Comparison of ENCODE assay signal across 7 mouse cellular contexts in genomic region chr5:135887675-135888102, GRCm38 (mm10). TPM values are rescaled to one million over a fixed set of nuclear protein-coding genes. Genes with fewer than 3 reads are reported as not detected.
A peak's percentile ranks its signal among the peaks of the same experiment; 100 is the strongest.
DNase-seq lines count a peak whose midpoint lies in the region; ATAC-seq lines count a peak whose summit lies in the region.

Hspb1 (plus strand) TSS chr5:135887919.

- H3K4me3 ChIP-seq in hindbrain, embryonic 13.5 days = peak within 1 kb of the TSS; percentile 29
- peak within 1 kb of the TSS; percentile 38 for H3K4me3 ChIP-seq in limb, embryonic 13.5 days
- H3K4me3 ChIP-seq in midbrain, embryonic 15.5 days = peak within 1 kb of the TSS; percentile 19

- 2% methylated on average over 21 of the region's 24 CpGs for WGBS in hindbrain, embryonic 13.5 days
- 2% methylated on average over 24 of the region's 24 CpGs for WGBS in limb, embryonic 13.5 days
- 3% methylated on average over 24 of the region's 24 CpGs for WGBS in midbrain, embryonic 15.5 days

- no peak for ATAC-seq in hindbrain, embryonic 13.5 days (ENCODE audit: low FRiP score)
- peak; percentile 75 for ATAC-seq in limb, embryonic 13.5 days (ENCODE audit: low FRiP score, low read depth)
- ATAC-seq in midbrain, embryonic 15.5 days (replicated peaks) = no peak

- peak within 1 kb of the TSS; percentile 1; the same call in 1 of the 2 replicates for H3K9ac ChIP-seq in hindbrain, embryonic 13.5 days
- H3K9ac ChIP-seq in limb, embryonic 13.5 days = peak within 1 kb of the TSS; percentile 53
- H3K9ac ChIP-seq in midbrain, embryonic 15.5 days = no peak within 1 kb of the TSS

- peaks cover 57% of the 10 kb centered on the region for H3K27me3 ChIP-seq in hindbrain, embryonic 13.5 days
- peaks cover 61% of the 10 kb centered on the region for H3K27me3 ChIP-seq in limb, embryonic 13.5 days
- peaks cover 31% of the 10 kb centered on the region for H3K27me3 ChIP-seq in midbrain, embryonic 15.5 days (replicated peaks)

- peaks cover 14% of the 10 kb centered on the region for H3K4me1 ChIP-seq in hindbrain, embryonic 13.5 days (replicated peaks)
- peaks cover 13% of the 10 kb centered on the region for H3K4me1 ChIP-seq in limb, embryonic 13.5 days
- peaks cover 12% of the 10 kb centered on the region for H3K4me1 ChIP-seq in midbrain, embryonic 15.5 days

- H3K27ac ChIP-seq in hindbrain, embryonic 13.5 days = no peak within 1 kb of the TSS
- H3K27ac ChIP-seq in limb, embryonic 13.5 days = peak within 1 kb of the TSS; percentile 28; the same call in 1 of the 2 replicates
- no peak within 1 kb of the TSS for H3K27ac ChIP-seq in midbrain, embryonic 15.5 days

- DNase-seq in ES-CJ7 (ENCODE audit: low read depth, low spot score) = peak; percentile 93
- peak; percentile 84 for DNase-seq in adrenal gland, postnatal 10 days
- DNase-seq in gastrocnemius, adult 18-20 months (ENCODE audit: low spot score) = peak; percentile 94
- peak; percentile 78 to 83 for DNase-seq in urinary bladder, postnatal 4 days (ENCODE audit: low spot score in 2 of 2)

- no peaks in the 10 kb centered on the region for H3K36me3 ChIP-seq in hindbrain, embryonic 13.5 days
- no peaks in the 10 kb centered on the region for H3K36me3 ChIP-seq in limb, embryonic 13.5 days
- H3K36me3 ChIP-seq in midbrain, embryonic 15.5 days (replicated peaks) = no peaks in the 10 kb centered on the region

- no peaks in the 10 kb centered on the region for H3K9me3 ChIP-seq in hindbrain, embryonic 13.5 days
- H3K9me3 ChIP-seq in limb, embryonic 13.5 days = no peaks in the 10 kb centered on the region
- H3K9me3 ChIP-seq in midbrain, embryonic 15.5 days = no peaks in the 10 kb centered on the region

- H3K4me2 ChIP-seq in hindbrain, embryonic 13.5 days = peak within 1 kb of the TSS; percentile 47
- peak within 1 kb of the TSS; percentile 66 for H3K4me2 ChIP-seq in limb, embryonic 13.5 days (replicated peaks)
- peak within 1 kb of the TSS; percentile 50 for H3K4me2 ChIP-seq in midbrain, embryonic 15.5 days

RNA-seq across cellular contexts. Expression of gene Hspb1, which starts in this region (rescaled TPM):
- total RNA-seq in adrenal gland, postnatal 10 days (2021) = 10 to 100 TPM; 68.2 to 90.0 TPM
- total RNA-seq in gastrocnemius, adult 18-20 months (2021) = 100 to 1,000 TPM; 239 to 482 TPM
- 8.9 and 10.3 TPM in 2 replicates for polyA plus RNA-seq in hindbrain, embryonic 13.5 days (2015; fragmentation: Nextera tagmentation; extraction: Ambion mirVana)
- 134 and 150 TPM in 2 replicates for polyA plus RNA-seq in limb, embryonic 13.5 days (2015; fragmentation: Nextera tagmentation; extraction: Ambion mirVana)
- polyA plus RNA-seq in midbrain, embryonic 15.5 days (2015; fragmentation: Nextera tagmentation; extraction: Ambion mirVana) = 13.4 and 13.9 TPM in 2 replicates
